Mouse (Mus musculus) neural tube, embryonic 14.5 days (tissue): ENCODE data around the gene Dntt. TPM values are rescaled to one million over a fixed set of nuclear protein-coding genes. Genes with fewer than 3 reads are reported as not detected.

ENCODE experiments used
- ATAC-seq: fragments of 200-750 bp; cut with Nextera tagmentation; 2 replicates; pipeline ENCODE4 v1.8.0; 2017; ENCODE audit warnings: low read depth, mild to moderate bottlenecking, moderate TSS enrichment, moderate library complexity
- H3K27ac ChIP-seq: fragments of 300-500 bp; sonication (generic); 2 replicates; pipeline ENCODE4 v1.5.1; 2014; ENCODE audit warnings: low read depth, mild to moderate bottlenecking, control low read depth, low read length, moderate library complexity, mixed read lengths
- H3K27me3 ChIP-seq: fragments of 300-500 bp; sonication (generic); 2 replicates; pipeline ENCODE4 v1.6.1; 2014; ENCODE audit warnings: low read length; ENCODE audit not compliant: control insufficient read depth, insufficient read depth
- H3K36me3 ChIP-seq: fragments of 300-500 bp; sonication (generic); 2 replicates; pipeline ENCODE4 v1.6.1; 2014; ENCODE audit warnings: low read length, mixed read lengths; ENCODE audit not compliant: control insufficient read depth, insufficient read depth
- H3K4me1 ChIP-seq: fragments of 300-500 bp; sonication (generic); 2 replicates; pipeline ENCODE4 v1.6.1; 2014; ENCODE audit warnings: low read length; ENCODE audit not compliant: control insufficient read depth, insufficient read depth
- H3K4me2 ChIP-seq: fragments of 300-500 bp; sonication (generic); 2 replicates; pipeline ENCODE4 v1.6.1; 2014; ENCODE audit warnings: mild to moderate bottlenecking, low read depth, low read length, control low read depth
- H3K4me3 ChIP-seq: fragments of 300-500 bp; sonication (generic); 2 replicates; pipeline ENCODE4 v1.5.1; 2014; ENCODE audit warnings: low read depth, low read length, control low read depth, mixed read lengths
- H3K9ac ChIP-seq: fragments of 300-500 bp; sonication (generic); replicated peaks from 2 replicates; pipeline ENCODE4 v1.6.1; 2014; ENCODE audit warnings: low read depth, mild to moderate bottlenecking, control low read depth, low read length, mixed read lengths
- H3K9me3 ChIP-seq: fragments of 300-500 bp; sonication (generic); 2 replicates; pipeline ENCODE4 v1.6.1; 2016; ENCODE audit warnings: low read length; ENCODE audit not compliant: control insufficient read depth
- WGBS: fragments of 180-500 bp; shearing (Covaris S2); extraction: QIAGEN DNeasy Blood & Tissue Kit; methylation state at CpG from one replicate; pipeline ENCODE4 v1.1.7; 2014; 5-methylcytosine and 5-hydroxymethylcytosine counted together
- polyA plus RNA-seq: library from polyadenylated mRNA; unstranded; fragments of >200 nt; fragmentation: Nextera tagmentation; extraction: Ambion mirVana; gene quantifications from 2 replicates; pipeline ENCODE4 v1.2.1, GENCODE M21; 2014

Gene Dntt
- polyA plus RNA-seq, 1 experiment from 2014 or later: 0.20 TPM

- no peak overlapping the region for H3K27ac ChIP-seq
- no peaks in the 10 kb centered on the region for H3K4me1 ChIP-seq
- H3K9ac ChIP-seq: no peak overlapping the region
- no peaks in the 10 kb centered on the region for H3K9me3 ChIP-seq
- ATAC-seq: no peak
- H3K4me3 ChIP-seq: no peak overlapping the region
- no peaks in the 10 kb centered on the region for H3K27me3 ChIP-seq
- WGBS: 81% methylated on average over 5 of the region's 5 CpGs
- H3K36me3 ChIP-seq: no peaks in the 10 kb centered on the region
- H3K4me2 ChIP-seq: no peak overlapping the region
Observed at GRCm38 (mm10) chr19:40993356-40993755, 35.7 kb upstream of the Dntt start.

- no peaks in the 10 kb centered on the region for H3K36me3 ChIP-seq
- no peaks in the 10 kb centered on the region for H3K27me3 ChIP-seq
- ATAC-seq: no peak
- no peak within 1 kb of the TSS for H3K27ac ChIP-seq
- no peaks in the 10 kb centered on the region for H3K4me1 ChIP-seq
- WGBS: 55% methylated on average over 8 of the region's 8 CpGs
- H3K9me3 ChIP-seq: no peaks in the 10 kb centered on the region
- no peak within 1 kb of the TSS for H3K4me3 ChIP-seq
- H3K4me2 ChIP-seq: no peak within 1 kb of the TSS
- no peak within 1 kb of the TSS for H3K9ac ChIP-seq
Observed at GRCm38 (mm10) chr19:40994057-40994585, 35.0 kb upstream of the Dntt start, which contains the start of gene Blnk. TSS of gene Blnk (minus strand) at chr19:40994535.

- Histone ChIP-seq H3K36me3 (no peaks in the 10 kb centered on the region), H3K4me2 (no peak overlapping the region), H3K4me3 (no peak overlapping the region), H3K4me1 (no peaks in the 10 kb centered on the region), H3K9ac (no peak overlapping the region), H3K9me3 (no peaks in the 10 kb centered on the region), H3K27me3 (no peaks in the 10 kb centered on the region), H3K27ac (no peak overlapping the region)
- no peak for ATAC-seq
- 64% methylated on average over 7 of the region's 7 CpGs for WGBS
Observed at GRCm38 (mm10) chr19:40994911-40995310, 34.2 kb upstream of the Dntt start.

DNA sequence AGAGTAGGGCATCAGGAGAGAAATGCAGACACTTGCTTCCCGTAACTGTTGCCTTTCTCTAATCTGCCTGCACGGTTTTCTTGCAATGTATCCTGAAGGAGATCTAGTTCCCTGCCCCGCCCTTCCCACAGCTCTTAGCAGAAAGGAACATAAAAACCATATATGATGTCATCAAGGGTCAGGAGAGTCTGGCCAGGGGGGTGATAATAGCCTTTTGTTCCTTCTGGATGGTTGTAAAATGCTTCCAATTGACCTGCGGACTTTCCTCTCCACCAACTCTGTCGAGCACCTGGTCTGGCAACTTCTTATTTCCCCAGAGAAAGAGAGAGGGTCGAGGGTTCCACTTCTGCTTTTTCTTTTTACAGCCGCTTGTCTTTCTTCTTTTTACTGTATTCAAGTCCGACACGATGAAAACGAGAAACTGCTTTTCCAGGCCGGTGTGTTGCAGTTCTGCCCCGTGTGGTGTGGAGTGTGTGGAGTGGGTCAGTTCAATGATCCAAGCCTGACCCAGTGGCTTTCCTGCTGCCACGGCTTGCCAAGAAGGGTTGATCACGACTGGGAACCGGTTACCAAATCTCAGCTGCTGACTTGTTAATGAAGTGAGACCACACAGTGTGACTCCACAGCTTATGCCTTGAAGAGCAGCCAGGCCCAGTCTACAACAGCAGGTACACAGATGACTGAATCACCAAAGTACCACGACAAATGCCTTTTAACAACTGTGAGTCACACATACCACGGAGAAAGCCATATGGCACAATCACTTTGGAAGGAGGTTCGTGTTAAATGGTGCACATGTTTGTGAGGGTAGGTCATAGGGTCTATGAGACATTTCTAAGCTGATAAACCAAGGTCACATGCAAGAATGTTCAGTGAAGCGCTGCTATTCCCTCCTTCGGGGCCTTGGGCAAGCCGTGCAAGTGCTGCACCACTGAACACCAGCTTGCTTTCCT is 33.4 kb upstream of the Dntt start:
- H3K4me3 ChIP-seq: no peak overlapping the region
- no peaks in the 10 kb centered on the region for H3K9me3 ChIP-seq
- no peak overlapping the region for H3K27ac ChIP-seq
- no peak overlapping the region for H3K4me2 ChIP-seq
- H3K9ac ChIP-seq: no peak overlapping the region
- no peaks in the 10 kb centered on the region for H3K4me1 ChIP-seq
- no peaks in the 10 kb centered on the region for H3K27me3 ChIP-seq
- 40% methylated on average over 21 of the region's 21 CpGs for WGBS
- H3K36me3 ChIP-seq: no peaks in the 10 kb centered on the region
- peak; percentile 60; the same call in 1 of the 2 replicates for ATAC-seq

GRCm38 (mm10) chr19:40996722-40997121 is 32.4 kb upstream of the Dntt start:
- no peak for ATAC-seq
- Histone ChIP-seq H3K36me3 (no peaks in the 10 kb centered on the region), H3K9me3 (no peaks in the 10 kb centered on the region), H3K27me3 (no peaks in the 10 kb centered on the region), H3K4me2 (no peak overlapping the region), H3K4me3 (no peak overlapping the region), H3K9ac (no peak overlapping the region), H3K27ac (no peak overlapping the region), H3K4me1 (no peaks in the 10 kb centered on the region)
- 89% methylated on average over 6 of the region's 6 CpGs for WGBS

DNA sequence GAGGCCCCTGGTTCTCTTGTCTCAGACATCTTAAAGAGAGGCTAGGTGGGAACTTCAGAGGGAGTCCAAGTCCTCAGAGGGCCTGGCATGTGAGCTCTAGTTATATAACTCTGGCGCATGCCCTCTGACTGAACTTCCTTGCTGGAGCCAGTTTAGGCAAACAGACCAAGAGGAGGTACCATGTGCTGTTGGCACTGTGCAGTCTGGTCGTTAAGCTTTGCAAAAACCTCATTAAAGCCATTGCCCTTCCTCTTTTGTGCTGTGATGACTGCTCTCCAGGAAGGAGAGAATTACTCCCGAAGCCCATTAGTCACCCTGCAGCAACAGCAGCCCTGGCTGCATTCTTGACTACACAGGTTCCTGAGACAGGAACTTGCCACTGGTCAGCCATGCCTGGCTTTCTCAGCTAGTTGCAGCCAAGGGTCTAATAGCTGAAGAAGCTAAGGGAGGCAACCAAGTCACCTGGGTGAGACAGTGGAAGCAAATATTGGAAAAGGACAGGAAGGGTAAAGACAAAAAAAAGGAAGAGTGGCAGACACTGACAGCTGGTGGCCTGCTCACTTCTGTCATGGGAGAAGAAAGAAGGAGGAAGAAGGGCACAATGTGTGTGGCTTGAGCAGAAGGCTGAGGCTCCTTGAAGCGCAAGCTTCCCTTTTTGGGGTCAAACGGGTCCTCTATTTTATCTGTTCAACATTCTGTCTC is 30.5 kb upstream of the Dntt start:
- ATAC-seq: no peak
- no peak overlapping the region for H3K4me3 ChIP-seq
- WGBS: 43% methylated on average over 5 of the region's 5 CpGs
- H3K27me3 ChIP-seq: no peaks in the 10 kb centered on the region
- no peak overlapping the region for H3K4me2 ChIP-seq
- H3K4me1 ChIP-seq: no peaks in the 10 kb centered on the region
- H3K27ac ChIP-seq: no peak overlapping the region
- H3K9me3 ChIP-seq: no peaks in the 10 kb centered on the region
- no peak overlapping the region for H3K9ac ChIP-seq
- H3K36me3 ChIP-seq: no peaks in the 10 kb centered on the region

- WGBS: 69% methylated on average over 3 of the region's 3 CpGs
- Histone ChIP-seq H3K4me2 (no peak overlapping the region), H3K4me1 (no peaks in the 10 kb centered on the region), H3K27me3 (no peaks in the 10 kb centered on the region), H3K9ac (no peak overlapping the region), H3K4me3 (no peak overlapping the region), H3K36me3 (no peaks in the 10 kb centered on the region), H3K9me3 (no peaks in the 10 kb centered on the region), H3K27ac (no peak overlapping the region)
- ATAC-seq: no peak
Observed at GRCm38 (mm10) chr19:40999569-40999968, 29.5 kb upstream of the Dntt start.

- Histone ChIP-seq H3K9ac (no peak overlapping the region), H3K4me2 (no peak overlapping the region)
- ATAC-seq: no peak
Observed at GRCm38 (mm10) chr19:41003694-41004315, 25.3 kb upstream of the Dntt start.

More at GRCm38 (mm10) chr19:41003694-41004315, 25.3 kb upstream of the Dntt start:
- H3K27me3 ChIP-seq: no peaks in the 10 kb centered on the region
- no peak overlapping the region for H3K27ac ChIP-seq
- H3K36me3 ChIP-seq: no peaks in the 10 kb centered on the region
- no peak overlapping the region for H3K4me3 ChIP-seq
- no peaks in the 10 kb centered on the region for H3K9me3 ChIP-seq
- H3K4me1 ChIP-seq: no peaks in the 10 kb centered on the region
- 90% methylated on average over 3 of the region's 3 CpGs for WGBS
